Mouse (Mus musculus): Measurements from ENCODE around the gene Zfr2. TPM values are rescaled to one million over a fixed set of nuclear protein-coding genes. Genes with fewer than 3 reads are reported as not detected.

The Zfr2 gene
- total RNA-seq, 2 experiments from 2014 or later: 57.6 to 63.6 TPM

Small RNAs within 50 kb of the gene (microRNA-seq; reads per million reads assigned to microRNA genes)
- gene Mir3057: 21.3 to 22.2 reads per million in 2 experiments

Other genes starting within 250 kb of the Zfr2 start
- gene Gng7, start 218.2 kb upstream of the Zfr2 start, total RNA-seq (2021): 100 to 1,000 TPM; 166 to 173 TPM
- 10 to 100 TPM; 96.6 to 98.2 TPM for gene Diras1, start 207.5 kb upstream of the Zfr2 start, total RNA-seq (2021)
- gene Slc39a3, start 195.7 kb upstream of the Zfr2 start, total RNA-seq (2021): 10 to 100 TPM; 62.1 to 64.4 TPM
- gene Sgta, start 173.0 kb upstream of the Zfr2 start, total RNA-seq (2021): 100 to 1,000 TPM; 180 to 183 TPM
- gene Thop1, start 163.1 kb upstream of the Zfr2 start, total RNA-seq (2021): 10 to 100 TPM; 50.5 to 50.6 TPM
- gene Creb3l3, start 134.3 kb upstream of the Zfr2 start, total RNA-seq (2021): under 1 TPM; 0.57 to 0.63 TPM
- 100 to 1,000 TPM; 130 to 136 TPM for gene Map2k2, start 127.2 kb upstream of the Zfr2 start, total RNA-seq (2021)
- 100 to 1,000 TPM; 122 to 126 TPM for gene Zbtb7a, start 97.9 kb upstream of the Zfr2 start, total RNA-seq (2021)
- gene Pias4, start 65.2 kb upstream of the Zfr2 start, total RNA-seq (2021): 10 to 100 TPM; 27.5 to 30.8 TPM
- 100 to 1,000 TPM; 907 to 934 TPM for gene Eef2, start 56.5 kb upstream of the Zfr2 start, total RNA-seq (2021)
- gene Dapk3, start 50.1 kb upstream of the Zfr2 start, total RNA-seq (2021): 10 to 100 TPM; 71.9 to 76.4 TPM
- gene 4930442H23Rik, start 49.3 kb upstream of the Zfr2 start, total RNA-seq (2021): not detected
- under 1 TPM; 0.23 to 0.27 TPM for gene Nmrk2, start 31.1 kb upstream of the Zfr2 start, total RNA-seq (2021)
- 100 to 1,000 TPM; 150 to 155 TPM for gene Atcay, start 2.3 kb upstream of the Zfr2 start, total RNA-seq (2021)
- gene Matk, start 19.8 kb downstream of the Zfr2 start, total RNA-seq (2021): 100 to 1,000 TPM; 204 to 214 TPM
- gene Mrpl54, start 33.8 kb downstream of the Zfr2 start, total RNA-seq (2021): 10 to 100 TPM; 36.9 to 40.4 TPM
- gene Apba3, start 33.8 kb downstream of the Zfr2 start, total RNA-seq (2021): 10 to 100 TPM; 39.3 to 40.9 TPM
- 1 to 10 TPM in 1 of 2 experiments, under 1 TPM in 1; 0.62 to 1.7 TPM for gene Tjp3, start 58.4 kb downstream of the Zfr2 start, total RNA-seq (2021)
- gene Pip5k1c, start 59.8 kb downstream of the Zfr2 start, total RNA-seq (2021): 100 to 1,000 TPM; 303 to 304 TPM
- gene Cactin, start 87.9 kb downstream of the Zfr2 start, total RNA-seq (2021): 10 to 100 TPM; 31.1 to 31.2 TPM
- gene Tbxa2r, start 95.6 kb downstream of the Zfr2 start, total RNA-seq (2021): 1 to 10 TPM in 1 of 2 experiments, under 1 TPM in 1; 0.74 to 1.0 TPM
- 1 to 10 TPM; 1.8 TPM for gene Gipc3, start 110.1 kb downstream of the Zfr2 start, total RNA-seq (2021)
- gene Hmg20b, start 117.3 kb downstream of the Zfr2 start, total RNA-seq (2021): 10 to 100 TPM; 32.4 to 37.0 TPM
- 10 to 100 TPM; 42.2 to 44.4 TPM for gene Mfsd12, start 124.3 kb downstream of the Zfr2 start, total RNA-seq (2021)
- gene 4930404N11Rik, start 132.7 kb downstream of the Zfr2 start, total RNA-seq (2021): 1 to 10 TPM; 1.6 to 2.0 TPM
- gene Fzr1, start 145.4 kb downstream of the Zfr2 start, total RNA-seq (2021): 10 to 100 TPM; 70.8 to 72.5 TPM
- 10 to 100 TPM; 82.0 to 82.9 TPM for gene Dohh, start 151.3 kb downstream of the Zfr2 start, total RNA-seq (2021)
- 1 to 10 TPM; 4.1 to 4.8 TPM for gene Gm48551, start 151.3 kb downstream of the Zfr2 start, total RNA-seq (2021)
- gene Gm48552, start 155.8 kb downstream of the Zfr2 start, total RNA-seq (2021): 1 to 10 TPM; 4.2 to 6.9 TPM
- gene Smim24, start 159.9 kb downstream of the Zfr2 start, total RNA-seq (2021): 1 to 10 TPM; 1.8 to 2.4 TPM
- gene Nfic, start 222.5 kb downstream of the Zfr2 start, total RNA-seq (2021): 10 to 100 TPM; 54.2 to 54.7 TPM
- 100 to 1,000 TPM; 268 TPM for gene Celf5, start 249.6 kb downstream of the Zfr2 start, total RNA-seq (2021)

All from layer of hippocampus, adult 18-20 months (tissue).